Mouse (Mus musculus) naive thymus-derived CD4-positive, alpha-beta T cell, adult 2 months (primary cell): Measurements from ENCODE around the gene Gys1.

Source experiments
- DNase-seq: peaks from one replicate; pipeline ENCODE4 v3.0.0-alpha.2; 2011; ENCODE audit warnings: low read depth

Gys1 gene

GRCm38 (mm10) chr7:45434203-45435015, at the start of gene Gys1:
Gys1 (plus strand) TSS chr7:45434844.
- DNase-seq = peak; percentile 100

GRCm38 (mm10) chr7:45386077-45386476, 48.6 kb upstream of the Gys1 start:
- DNase-seq = no peak

GRCm38 (mm10) chr7:45395129-45395541, 39.5 kb upstream of the Gys1 start:
- DNase-seq = no peak

GRCm38 (mm10) chr7:45395578-45396336, 38.9 kb upstream of the Gys1 start, which contains the start of gene Snrnp70:
Snrnp70 (minus strand) TSS chr7:45395742.
- DNase-seq = peak; percentile 100

- peak; percentile 45 for DNase-seq
These were observed 38.3 kb upstream of the Gys1 start for GRCm38 (mm10) chr7:45396337-45396775.

- no peak for DNase-seq
These were observed 37.9 kb upstream of the Gys1 start for GRCm38 (mm10) chr7:45396787-45397186.

GRCm38 (mm10) chr7:45401521-45402085, 33.0 kb upstream of the Gys1 start:
- DNase-seq = no peak

GRCm38 (mm10) chr7:45403532-45404261, 30.9 kb upstream of the Gys1 start:
- peak; percentile 89 for DNase-seq

GRCm38 (mm10) chr7:45405091-45406075, 29.3 kb upstream of the Gys1 start, which contains the start of gene Kcna7:
Kcna7 (plus strand) TSS chr7:45405653.
- peak; percentile 74 for DNase-seq

GRCm38 (mm10) chr7:45406157-45407156, 28.2 kb upstream of the Gys1 start:
- DNase-seq = peak; percentile 46

GRCm38 (mm10) chr7:45407836-45408235, 26.8 kb upstream of the Gys1 start:
- DNase-seq = no peak

GRCm38 (mm10) chr7:45408351-45408750, 26.3 kb upstream of the Gys1 start:
- DNase-seq = no peak

GRCm38 (mm10) chr7:45408949-45409348, 25.7 kb upstream of the Gys1 start:
- DNase-seq = no peak

GRCm38 (mm10) chr7:45409497-45410163, 25.0 kb upstream of the Gys1 start:
- no peak for DNase-seq

GRCm38 (mm10) chr7:45412421-45412820, 22.2 kb upstream of the Gys1 start:
- no peak for DNase-seq

GRCm38 (mm10) chr7:45413113-45413863, 21.4 kb upstream of the Gys1 start, which contains the start of gene Ntf5:
Ntf5 (plus strand) TSS chr7:45413695.
- DNase-seq = peak; percentile 32

- DNase-seq = peak; percentile 35
These were observed 20.5 kb upstream of the Gys1 start for GRCm38 (mm10) chr7:45413864-45414739.
